Mouse (Mus musculus) lung, postnatal 0 days (tissue): Measurements from ENCODE around the gene Rassf3. TPM values are rescaled to one million over a fixed set of nuclear protein-coding genes. Genes with fewer than 3 reads are reported as not detected.
A peak's percentile ranks its signal among the peaks of the same experiment; 100 is the strongest.

Source experiments
- ATAC-seq: fragments of 200-750 bp; cut with Nextera tagmentation; 2 replicates; pipeline ENCODE4 v1.8.0; 2017; ENCODE audit warnings: moderate library complexity
- DNase-seq: peaks from one replicate; pipeline ENCODE4 v3.0.0-alpha.2; 2016; ENCODE audit warnings: low spot score
- H3K27ac ChIP-seq: fragments of 300-500 bp; sonication (generic); 2 replicates; pipeline ENCODE4 v1.5.1; 2014; ENCODE audit warnings: antibody characterized with exemption, mild to moderate bottlenecking, low read length, mixed read lengths
- H3K27me3 ChIP-seq: fragments of 300-500 bp; sonication (generic); replicated peaks from 2 replicates; pipeline ENCODE4 v1.6.1; 2014; ENCODE audit warnings: low read length, mixed read lengths; ENCODE audit not compliant: insufficient read depth
- H3K36me3 ChIP-seq: fragments of 300-500 bp; sonication (generic); 2 replicates; pipeline ENCODE4 v1.6.1; 2014; ENCODE audit warnings: low read length, mixed read lengths; ENCODE audit not compliant: insufficient read depth
- H3K4me1 ChIP-seq: fragments of 300-500 bp; sonication (generic); 2 replicates; pipeline ENCODE4 v1.6.1; 2014; ENCODE audit warnings: antibody characterized with exemption, low read depth, low read length, mixed read lengths; ENCODE audit not compliant: insufficient read depth
- H3K4me2 ChIP-seq: fragments of 300-500 bp; sonication (generic); replicated peaks from 2 replicates; pipeline ENCODE4 v1.6.1; 2014; ENCODE audit warnings: low read depth, mild to moderate bottlenecking, low read length, moderate library complexity, mixed read lengths
- H3K4me3 ChIP-seq: fragments of 300-500 bp; sonication (generic); 2 replicates; pipeline ENCODE4 v1.5.1; 2014; ENCODE audit warnings: low read depth, low read length
- H3K9ac ChIP-seq: fragments of 300-500 bp; sonication (generic); replicated peaks from 2 replicates; pipeline ENCODE4 v1.6.1; 2014; ENCODE audit warnings: low read depth, mild to moderate bottlenecking
- H3K9me3 ChIP-seq: fragments of 300-500 bp; sonication (generic); 2 replicates; pipeline ENCODE4 v1.6.1; 2016; ENCODE audit warnings: low read length, mixed read lengths
- CTCF ChIP-seq: IDR thresholded peaks from 2 replicates; pipeline ENCODE4 v1.5.1; 2016; ENCODE audit warnings: antibody characterized with exemption, mild to moderate bottlenecking
- EP300 ChIP-seq: IDR thresholded peaks from 2 replicates; pipeline ENCODE4 v1.6.1; 2016; ENCODE audit warnings: antibody characterized with exemption, mild to moderate bottlenecking, control low read depth
- WGBS: fragments of 180-500 bp; shearing (Covaris S2); extraction: QIAGEN DNeasy Blood & Tissue Kit; methylation state at CpG from one replicate; pipeline ENCODE4 v1.1.7; 2014; 5-methylcytosine and 5-hydroxymethylcytosine counted together
- polyA plus RNA-seq: library from polyadenylated mRNA; unstranded; fragments of >200 nt; fragmentation: Nextera tagmentation; extraction: Ambion mirVana; gene quantifications from 2 replicates; pipeline ENCODE4 v1.2.1, GENCODE M21; 2015

Gene Rassf3
- polyA plus RNA-seq, 1 experiment from 2014 or later = 22.9 TPM

DNA sequence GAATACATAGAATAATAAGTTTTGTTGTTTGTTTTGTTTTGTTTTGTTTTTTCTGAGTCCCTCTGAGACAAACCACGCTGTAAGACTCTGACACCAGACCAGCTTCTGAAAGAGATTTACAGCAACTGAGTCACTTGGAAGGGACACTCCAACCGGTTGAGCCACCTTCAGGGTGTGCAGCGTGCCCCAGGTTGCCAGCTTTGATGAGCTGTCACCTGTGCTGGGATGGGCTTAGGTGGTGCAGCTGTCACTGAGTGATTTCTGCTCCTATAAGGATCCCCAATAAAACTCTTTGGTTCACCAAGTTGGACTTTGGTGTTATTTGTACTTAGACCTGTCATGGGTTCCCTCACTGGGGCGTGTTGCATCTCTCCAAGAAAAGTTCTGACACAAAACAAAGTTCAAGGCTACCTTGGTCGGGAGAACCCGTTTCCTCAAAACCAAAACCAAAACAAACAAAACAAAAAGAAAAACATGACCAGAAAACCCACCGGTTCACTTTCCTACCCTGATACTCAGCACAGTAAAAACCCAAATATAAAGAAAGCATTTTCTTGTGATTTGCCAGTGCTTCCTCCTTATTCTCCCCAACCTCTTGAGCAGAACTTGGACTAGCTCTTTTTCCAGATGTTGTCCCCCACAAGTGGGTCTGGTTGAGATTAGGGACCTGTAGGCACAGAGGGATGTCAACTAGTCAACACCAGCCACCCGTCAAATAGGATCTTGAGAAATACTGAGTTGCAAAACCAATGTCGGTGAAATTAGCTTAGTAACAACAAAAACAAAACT, 17.4 kb upstream of the Rassf3 start:
- Histone ChIP-seq H3K27me3 (no peaks in the 10 kb centered on the region), H3K27ac (no peak overlapping the region), H3K4me1 (no peaks in the 10 kb centered on the region; the same call in 1 of the 2 replicates), H3K4me2 (no peak overlapping the region), H3K9ac (no peak overlapping the region), H3K4me3 (no peak overlapping the region), H3K36me3 (no peaks in the 10 kb centered on the region), H3K9me3 (no peaks in the 10 kb centered on the region)
- 67% methylated on average over 9 of the region's 9 CpGs for WGBS
- no peak for ATAC-seq
- no peak for TF ChIP-seq CTCF
- no peak for TF ChIP-seq EP300
- peak; percentile 60 for DNase-seq

DNA sequence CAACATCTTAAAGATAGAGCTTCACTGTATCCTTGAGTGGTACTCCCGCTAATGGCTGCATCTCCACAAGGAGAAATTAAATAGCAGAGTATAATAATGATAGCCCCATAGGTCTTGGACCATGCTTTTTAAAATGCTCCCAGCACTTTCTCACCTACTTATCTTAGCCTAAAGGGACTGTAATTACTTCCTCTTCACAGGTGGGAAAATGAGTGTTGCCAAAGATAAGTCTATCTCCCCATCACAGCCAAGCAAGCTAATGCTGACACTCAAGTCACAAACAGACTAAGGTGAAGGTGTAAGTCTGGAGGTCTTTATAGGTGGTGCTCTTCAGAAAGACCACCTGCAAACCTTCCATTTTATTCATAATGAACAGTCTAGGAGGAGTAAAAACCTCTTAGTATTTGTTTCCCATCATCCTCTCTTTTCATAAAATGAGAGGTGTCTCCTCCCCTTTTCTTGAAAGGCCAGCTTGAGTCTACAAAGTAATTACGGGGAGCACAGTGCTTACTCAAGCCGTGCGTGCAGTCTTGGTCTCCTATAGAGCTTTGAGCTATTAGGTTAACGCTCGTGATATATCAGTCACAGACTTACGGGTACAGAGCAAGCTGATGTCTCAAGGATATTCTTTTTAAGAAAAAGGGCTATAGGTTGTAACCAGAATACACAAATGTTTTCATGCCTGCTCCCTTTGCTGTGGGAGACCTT, 16.6 kb upstream of the Rassf3 start:
- H3K4me3 ChIP-seq = no peak overlapping the region
- H3K36me3 ChIP-seq = no peaks in the 10 kb centered on the region
- no peaks in the 10 kb centered on the region for H3K27me3 ChIP-seq
- TF ChIP-seq EP300 = no peak
- no peak for TF ChIP-seq CTCF
- no peaks in the 10 kb centered on the region; the same call in 1 of the 2 replicates for H3K4me1 ChIP-seq
- 76% methylated on average over 7 of the region's 7 CpGs for WGBS
- H3K27ac ChIP-seq = no peak overlapping the region
- ATAC-seq = no peak
- no peak for DNase-seq
- H3K9me3 ChIP-seq = no peaks in the 10 kb centered on the region
- H3K4me2 ChIP-seq = no peak overlapping the region
- H3K9ac ChIP-seq = no peak overlapping the region

DNA sequence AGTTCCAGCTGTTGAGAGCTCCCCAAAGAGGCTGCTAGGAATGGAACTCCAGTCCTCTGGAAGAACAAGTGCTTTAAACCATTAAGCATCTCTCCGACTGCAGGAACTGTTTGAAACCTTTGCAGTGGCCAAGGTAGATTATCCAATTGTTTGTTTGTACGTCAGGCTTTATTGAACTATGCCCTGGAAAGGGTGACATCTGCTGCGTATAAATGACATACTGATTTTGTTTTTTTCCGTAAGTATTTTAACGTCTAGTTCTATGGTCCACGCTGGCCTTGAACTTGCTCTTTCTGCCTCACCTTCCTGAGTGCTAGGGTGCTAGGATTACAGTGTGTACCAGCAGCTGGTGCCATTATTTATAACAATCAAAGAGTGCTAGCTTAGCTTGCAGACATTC, 13.8 kb upstream of the Rassf3 start:
- Histone ChIP-seq H3K4me1 (no peaks in the 10 kb centered on the region), H3K36me3 (no peaks in the 10 kb centered on the region), H3K27ac (no peak overlapping the region), H3K4me2 (no peak overlapping the region), H3K27me3 (no peaks in the 10 kb centered on the region), H3K4me3 (no peak overlapping the region), H3K9ac (no peak overlapping the region), H3K9me3 (no peaks in the 10 kb centered on the region)
- ATAC-seq (no peak), DNase-seq (no peak)
- no peak for TF ChIP-seq EP300
- no peak for TF ChIP-seq CTCF
- 90% methylated on average over 6 of the region's 6 CpGs for WGBS

DNA sequence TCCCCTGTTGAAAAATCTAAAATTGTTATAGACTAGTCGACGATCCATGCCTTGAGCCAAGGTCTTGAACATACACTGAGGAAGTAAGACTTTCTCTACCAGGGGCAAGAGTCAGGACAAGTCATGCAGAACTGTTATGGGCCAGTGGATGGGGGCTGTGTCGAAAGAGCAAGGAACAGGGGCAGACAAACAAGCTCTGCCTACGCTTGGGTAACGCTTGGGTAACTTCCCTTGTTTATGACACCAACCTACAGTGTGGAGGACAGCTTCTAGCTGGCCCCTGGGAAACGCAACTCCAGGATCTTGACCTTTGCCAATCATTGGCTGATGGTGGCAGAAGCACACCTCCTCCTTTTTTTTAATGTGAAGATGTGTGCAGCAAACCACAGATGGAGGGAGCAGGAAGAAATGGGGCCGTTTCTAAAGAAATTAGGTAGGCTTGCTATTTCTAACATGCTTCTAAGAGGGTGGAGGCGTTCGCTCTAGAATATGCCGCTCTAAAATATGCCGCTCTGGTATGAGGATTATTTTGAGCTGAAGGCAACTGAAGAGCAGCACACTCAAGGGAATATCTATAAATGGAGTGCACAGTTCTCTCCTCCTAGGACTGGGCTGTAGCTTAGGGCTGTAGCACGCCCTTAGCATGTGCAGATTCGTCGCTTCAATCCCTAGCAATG, 12.6 kb upstream of the Rassf3 start:
- no peak overlapping the region for H3K4me3 ChIP-seq
- H3K27ac ChIP-seq = no peak overlapping the region
- H3K9ac ChIP-seq = no peak overlapping the region
- H3K36me3 ChIP-seq = no peaks in the 10 kb centered on the region
- H3K4me1 ChIP-seq = no peaks in the 10 kb centered on the region
- no peaks in the 10 kb centered on the region for H3K9me3 ChIP-seq
- WGBS = 74% methylated on average over 14 of the region's 14 CpGs
- DNase-seq (peak; percentile 77), ATAC-seq (peak; percentile 86)
- TF ChIP-seq EP300 (0 out of 2 replicates have a peak, but pooled peaks have one; percentile 18), CTCF (no peak)
- H3K27me3 ChIP-seq = no peaks in the 10 kb centered on the region
- no peak overlapping the region for H3K4me2 ChIP-seq

DNA sequence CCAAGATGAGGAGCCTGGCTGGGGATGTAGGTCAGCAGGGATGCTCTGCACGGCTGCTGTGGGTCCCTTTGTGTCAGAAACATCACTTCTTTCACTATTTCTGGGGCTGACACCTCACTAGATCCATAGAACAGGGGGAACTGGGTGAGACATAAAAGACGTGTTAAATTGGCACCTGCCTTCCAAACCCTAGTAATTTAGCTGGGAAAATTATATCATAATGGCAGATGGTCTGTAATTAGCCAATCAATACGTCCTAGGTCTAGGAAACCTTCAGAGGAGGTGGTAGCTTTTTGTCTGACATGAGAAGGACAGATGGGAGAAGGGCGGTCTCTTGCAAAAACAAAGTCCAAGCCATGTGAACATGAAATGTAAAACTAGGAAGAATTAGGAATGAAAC, 11.6 kb upstream of the Rassf3 start:
- Histone ChIP-seq H3K4me1 (no peaks in the 10 kb centered on the region), H3K9me3 (no peaks in the 10 kb centered on the region), H3K9ac (no peak overlapping the region), H3K4me2 (no peak overlapping the region), H3K4me3 (no peak overlapping the region), H3K36me3 (no peaks in the 10 kb centered on the region), H3K27ac (no peak overlapping the region), H3K27me3 (no peaks in the 10 kb centered on the region)
- ATAC-seq = no peak
- no peak for DNase-seq
- no peak for TF ChIP-seq EP300
- no peak for TF ChIP-seq CTCF
- WGBS = 85% methylated on average over 4 of the region's 4 CpGs

DNA sequence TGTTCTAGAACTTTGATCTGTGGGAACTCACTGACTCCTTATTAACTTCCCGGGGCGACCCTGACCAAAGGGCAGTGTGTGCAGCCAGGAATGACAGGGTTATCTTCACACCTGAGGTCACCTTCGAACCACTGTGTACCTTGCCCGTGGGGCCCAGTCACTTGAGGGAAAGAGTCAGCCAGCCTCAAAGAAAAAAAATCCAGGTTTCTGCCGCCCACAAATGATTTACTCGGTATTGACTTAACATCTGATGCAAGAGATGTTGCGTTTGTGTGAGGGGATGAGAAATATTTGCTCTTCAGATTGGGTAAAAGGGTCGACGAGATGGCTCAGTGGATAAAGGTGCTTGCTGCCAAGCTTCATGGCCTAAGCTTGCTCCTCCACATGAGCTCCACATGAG, 10.2 kb upstream of the Rassf3 start:
- ATAC-seq (peak; percentile 58), DNase-seq (peak; percentile 51)
- Histone ChIP-seq H3K27me3 (no peaks in the 10 kb centered on the region), H3K9ac (no peak overlapping the region), H3K27ac (no peak overlapping the region), H3K9me3 (no peaks in the 10 kb centered on the region), H3K4me1 (no peaks in the 10 kb centered on the region), H3K4me2 (no peak overlapping the region), H3K36me3 (no peaks in the 10 kb centered on the region), H3K4me3 (no peak overlapping the region)
- WGBS = 38% methylated on average over 9 of the region's 9 CpGs
- TF ChIP-seq EP300 (peak; percentile 40; the same call in 1 of the 2 replicates), CTCF (no peak)
